Mouse (Mus musculus) neural tube, embryonic 11.5 days (tissue): ENCODE measurements around the gene Slc44a5. TPM values are rescaled to one million over a fixed set of nuclear protein-coding genes. Genes with fewer than 3 reads are reported as not detected.

ENCODE experiments used
- ATAC-seq: fragments of 200-750 bp; cut with Nextera tagmentation; 2 replicates; pipeline ENCODE4 v1.8.0; 2017; ENCODE audit warnings: moderate number of reproducible peaks, mild to moderate bottlenecking, moderate TSS enrichment, moderate library complexity; ENCODE audit not compliant: insufficient read depth, low FRiP score, low TSS enrichment
- DNase-seq: peaks from one replicate; pipeline ENCODE4 v3.0.0-alpha.2; 2015; ENCODE audit warnings: low spot score
- H3K27ac ChIP-seq: fragments of 300-500 bp; sonication (generic); 2 replicates; pipeline ENCODE4 v1.5.1; 2014; ENCODE audit warnings: low read depth, mild to moderate bottlenecking, low read length
- H3K27me3 ChIP-seq: fragments of 300-500 bp; sonication (generic); 2 replicates; pipeline ENCODE4 v1.6.1; 2014; ENCODE audit warnings: mild to moderate bottlenecking, low read length, mixed read lengths; ENCODE audit not compliant: control insufficient read depth, insufficient read depth
- H3K36me3 ChIP-seq: fragments of 300-500 bp; sonication (generic); 2 replicates; pipeline ENCODE4 v1.6.1; 2014; ENCODE audit warnings: mild to moderate bottlenecking, low read length, moderate library complexity, mixed read lengths; ENCODE audit not compliant: control insufficient read depth, insufficient read depth
- H3K4me1 ChIP-seq: fragments of 300-500 bp; sonication (generic); 2 replicates; pipeline ENCODE4 v1.6.1; 2014; ENCODE audit warnings: low read length, mixed read lengths; ENCODE audit not compliant: control insufficient read depth, insufficient read depth
- H3K4me2 ChIP-seq: fragments of 300-500 bp; sonication (generic); 2 replicates; pipeline ENCODE4 v1.6.1; 2014; ENCODE audit warnings: low read depth, mild to moderate bottlenecking, moderate library complexity
- H3K4me3 ChIP-seq: fragments of 300-500 bp; sonication (generic); 2 replicates; pipeline ENCODE4 v1.5.1; 2014; ENCODE audit warnings: low read depth, low read length
- H3K9ac ChIP-seq: fragments of 300-500 bp; sonication (generic); 2 replicates; pipeline ENCODE4 v1.6.1; 2014; ENCODE audit warnings: mild to moderate bottlenecking, low read length
- H3K9me3 ChIP-seq: fragments of 300-500 bp; sonication (generic); 2 replicates; pipeline ENCODE4 v1.6.1; 2016; ENCODE audit warnings: low read length; ENCODE audit not compliant: control insufficient read depth
- WGBS: fragments of 180-500 bp; shearing (Covaris S2); extraction: QIAGEN DNeasy Blood & Tissue Kit; methylation state at CpG from one replicate; pipeline ENCODE4 v1.1.7; 2014; 5-methylcytosine and 5-hydroxymethylcytosine counted together
- polyA plus RNA-seq: library from polyadenylated mRNA; unstranded; fragments of >200 nt; fragmentation: Nextera tagmentation; extraction: Ambion mirVana; gene quantifications from 2 replicates; pipeline ENCODE4 v1.2.1, GENCODE M21; 2014

The Slc44a5 gene
- polyA plus RNA-seq, 1 experiment from 2014 or later = 3.7 TPM

GRCm38 (mm10) chr3:154317651-154318248, 344.5 kb downstream of the Slc44a5 start:
- Histone ChIP-seq H3K4me1 (no peaks in the 10 kb centered on the region), H3K36me3 (no peaks in the 10 kb centered on the region), H3K9me3 (no peaks in the 10 kb centered on the region), H3K27me3 (0 out of 2 replicates have a peak, but pooled peaks cover 3% of the 10 kb centered on the region), H3K27ac (no peak overlapping the region), H3K9ac (no peak overlapping the region), H3K4me2 (no peak overlapping the region), H3K4me3 (no peak overlapping the region)
- 20% methylated on average over 5 of the region's 5 CpGs for WGBS
- DNase-seq = no peak
- ATAC-seq = no peak

Other genes with a start within 250 kb of the Slc44a5 start
- 41.4 and 48.0 TPM in 2 replicates for gene St6galnac3, start 248.3 kb upstream of the Slc44a5 start, polyA plus RNA-seq
- gene Asb17, start 129.2 kb upstream of the Slc44a5 start, polyA plus RNA-seq = 0.44 TPM in 1 of 2 replicates, not detected in the other
- 0.07 and 0.12 TPM in 2 replicates for gene Msh4, start 67.3 kb upstream of the Slc44a5 start, polyA plus RNA-seq
- 39.7 and 44.4 TPM in 2 replicates for gene Rabggtb, start 60.4 kb upstream of the Slc44a5 start, polyA plus RNA-seq
- gene Acadm, start 28.8 kb upstream of the Slc44a5 start, polyA plus RNA-seq = 53.0 and 58.3 TPM in 2 replicates